Mouse (Mus musculus) layer of hippocampus, postnatal 10 days (tissue): Measurements from ENCODE around the gene Serpinb3d. TPM values are rescaled to one million over a fixed set of nuclear protein-coding genes. Genes with fewer than 3 reads are reported as not detected.
"Not testable (repeated sequence)": the region's sequence is repeated elsewhere in the genome, so short reads cannot be mapped to it uniquely, and the experiment has no call there.

ENCODE experiments used
- DNase-seq, 2 experiments: peaks; one replicate each; pipeline ENCODE4 v3.0.0; 2021; ENCODE audit warnings: low spot score in 2 of 2
- long read RNA-seq: library from polyadenylated mRNA; stranded (forward); transcript quantifications from one replicate; pipeline ENCODE4 v2.0.0, GENCODE M21; 2023
- total RNA-seq, 2 experiments: library from RNA; stranded (reverse); gene quantifications; 2 replicates each; pipeline ENCODE4 v1.2.3; 2021

Serpinb3d gene
- total RNA-seq = not detected
- long read RNA-seq = 0 reads

DNA sequence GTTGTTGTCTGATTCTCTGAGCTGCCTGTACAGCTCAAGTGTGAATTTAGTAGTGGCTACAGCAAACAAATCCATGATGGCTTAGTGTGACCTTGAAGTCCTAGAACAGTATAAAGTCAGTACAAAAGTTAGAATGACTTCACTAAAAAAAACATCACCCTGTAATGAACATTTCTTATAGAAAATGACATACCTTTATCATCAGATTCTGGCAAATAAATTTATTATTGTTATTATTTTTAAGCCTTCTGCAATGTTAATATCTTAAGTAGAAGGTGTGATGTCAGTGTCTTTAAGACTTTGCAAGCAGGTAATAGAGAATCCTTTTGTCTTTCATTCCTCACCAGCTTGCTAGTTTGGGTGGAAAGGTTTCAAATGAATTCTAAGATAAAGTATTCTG lies at the start of gene Serpinb3d:
Gene Serpinb3d (minus strand): TSS at position 101 of the 400 bp plus-strand sequence.
- DNase-seq = no peak

- DNase-seq = peak; percentile 23 to 25
These were observed 44.1 kb upstream of the Serpinb3d start for GRCm38 (mm10) chr1:107127453-107127852.

DNA sequence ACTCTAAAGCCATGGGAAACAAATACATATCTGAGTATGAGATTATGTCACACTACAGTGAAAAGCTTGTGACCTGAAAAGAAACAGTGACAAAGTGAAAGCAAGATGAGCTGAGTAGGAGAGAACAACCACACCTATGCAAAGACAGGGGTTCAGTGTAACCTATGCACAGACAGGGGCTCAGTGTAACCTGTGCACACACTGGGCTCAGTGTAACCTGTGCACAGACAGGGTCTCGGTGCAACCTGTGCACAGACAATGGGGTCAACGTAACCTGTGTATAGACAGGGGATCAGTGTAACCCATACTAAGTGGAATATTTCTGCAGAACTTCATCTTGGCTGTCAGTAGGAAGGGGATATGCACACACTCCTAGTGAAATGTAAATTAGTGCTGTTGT lies 15.1 kb upstream of the Serpinb3d start:
- no peak for DNase-seq

DNA sequence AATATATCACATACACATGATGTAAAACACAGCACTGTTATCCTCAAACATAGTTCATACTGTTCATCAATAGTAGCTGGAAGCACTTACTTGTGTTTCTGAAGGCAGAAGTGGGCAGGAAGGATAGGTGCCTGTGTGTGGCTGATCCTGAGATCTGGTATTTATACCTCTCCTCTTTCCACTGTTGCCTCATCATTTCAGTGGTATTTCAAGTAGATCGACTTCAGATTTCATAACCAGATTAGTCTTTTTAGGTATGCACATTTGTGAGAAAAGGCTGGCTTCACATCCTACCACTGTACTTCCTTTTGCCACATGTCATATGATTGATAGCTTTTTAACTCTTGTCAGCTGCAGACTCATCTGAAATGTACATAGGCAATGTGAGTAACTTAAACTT lies 31.1 kb downstream of the Serpinb3d start, which contains the start of gene Serpinb3a:
Gene Serpinb3a (minus strand): TSS at position 101 of the 400 bp plus-strand sequence.
- no peak for DNase-seq

DNA sequence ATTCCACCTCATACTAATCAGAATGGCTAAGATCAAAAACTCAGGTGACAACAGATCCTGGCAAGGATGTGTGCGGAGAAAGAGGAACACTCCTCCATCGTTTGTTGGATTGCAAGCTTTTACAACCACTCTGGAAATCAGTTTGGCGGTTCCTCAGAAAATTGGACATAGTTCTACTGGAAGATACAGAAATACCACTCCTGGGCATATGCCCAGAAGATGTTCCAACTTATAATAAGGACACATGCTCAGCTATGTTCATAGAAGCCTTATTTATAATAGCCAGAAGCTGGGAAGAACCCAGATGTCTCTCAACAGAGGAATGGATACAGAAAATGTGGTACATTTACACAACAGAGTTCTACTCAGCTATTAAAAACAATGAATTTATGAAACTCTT lies 49.1 kb downstream of the Serpinb3d start:
- not testable (repeated sequence) for DNase-seq

Other genes starting within 250 kb of the Serpinb3d start
- not detected for gene Serpinb5, start 222.3 kb downstream of the Serpinb3d start, total RNA-seq
- gene Serpinb12, start 149.1 kb downstream of the Serpinb3d start, total RNA-seq = not detected
- not detected for gene Serpinb13, start 102.5 kb downstream of the Serpinb3d start, total RNA-seq
- not detected for gene Serpinb3a, start 31.2 kb downstream of the Serpinb3d start, total RNA-seq
- not detected for gene Serpinb3b, start 194.9 kb upstream of the Serpinb3d start, total RNA-seq
- not detected for gene Serpinb3c, start 194.9 kb upstream of the Serpinb3d start, total RNA-seq